Mouse (Mus musculus) ES-Bruce4 (cell line): Measurements from ENCODE around the gene Dicer1. TPM values are rescaled to one million over a fixed set of nuclear protein-coding genes. Genes with fewer than 3 reads are reported as not detected.

Experiments
- H3K27ac ChIP-seq: 2 replicates; pipeline ENCODE4 v1.5.1; 2012; ENCODE audit warnings: low read length, inconsistent platforms; ENCODE audit not compliant: insufficient read depth
- H3K27me3 ChIP-seq: 2 replicates; pipeline ENCODE4 v1.6.1; 2012; ENCODE audit warnings: mild to moderate bottlenecking, low read length, inconsistent platforms; ENCODE audit not compliant: control insufficient read depth, poor library complexity, insufficient read depth, severe bottlenecking
- H3K36me3 ChIP-seq: 2 replicates; pipeline ENCODE4 v1.6.1; 2012; ENCODE audit warnings: inconsistent platforms, mild to moderate bottlenecking, low read length, moderate library complexity; ENCODE audit not compliant: control insufficient read depth, poor library complexity, insufficient read depth, severe bottlenecking
- H3K4me1 ChIP-seq: one replicate; pipeline ENCODE4 v1.8.1; 2011; ENCODE audit warnings: low read length; ENCODE audit not compliant: control insufficient read depth, insufficient read depth
- H3K4me3 ChIP-seq: 2 replicates; pipeline ENCODE4 v1.5.1; 2011; ENCODE audit warnings: low read depth, mild to moderate bottlenecking, low read length
- H3K9ac ChIP-seq: 2 replicates; pipeline ENCODE4 v1.6.1; 2012; ENCODE audit warnings: low read depth, mild to moderate bottlenecking, inconsistent platforms; ENCODE audit not compliant: poor library complexity, severe bottlenecking
- H3K9me3 ChIP-seq: replicated peaks from 2 replicates; pipeline ENCODE4 v1.6.1; 2012; ENCODE audit warnings: mild to moderate bottlenecking, low read length, inconsistent platforms; ENCODE audit not compliant: control insufficient read depth, poor library complexity, insufficient read depth, severe bottlenecking
- CTCF ChIP-seq: IDR thresholded peaks from one replicate; pipeline ENCODE4 v1.8.1; 2011; ENCODE audit warnings: low read depth, low read length
- EP300 ChIP-seq: IDR thresholded peaks from 2 replicates; pipeline ENCODE4 v1.6.1; 2011; ENCODE audit warnings: low read depth, low read length; ENCODE audit not compliant: insufficient read depth
- POLR2A ChIP-seq: IDR thresholded peaks from one replicate; pipeline ENCODE4 v1.8.1; 2011; ENCODE audit warnings: low read length; ENCODE audit not compliant: insufficient read depth
- polyA plus RNA-seq: library from polyadenylated mRNA; stranded (reverse); fragments of >200 nt; gene quantifications from 2 replicates; pipeline ENCODE4 v1.2.4, GENCODE M21; 2011; ENCODE audit warnings: low read depth; ENCODE audit not compliant: missing spikeins, insufficient read depth, insufficient read length

Gene Dicer1
- polyA plus RNA-seq, 1 experiment: 104 TPM

- no peak overlapping the region for H3K9ac ChIP-seq
- TF ChIP-seq POLR2A (no peak), EP300 (no peak)
- H3K36me3 ChIP-seq: no peaks in the 10 kb centered on the region
- no peak overlapping the region for H3K27ac ChIP-seq
- no peaks in the 10 kb centered on the region for H3K27me3 ChIP-seq
- no peaks in the 10 kb centered on the region for H3K9me3 ChIP-seq
- no peaks in the 10 kb centered on the region for H3K4me1 ChIP-seq
- no peak overlapping the region for H3K4me3 ChIP-seq
Observed at GRCm38 (mm10) chr12:104650510-104651260, 101.1 kb downstream of the Dicer1 start.

- no peaks in the 10 kb centered on the region for H3K36me3 ChIP-seq
- no peaks in the 10 kb centered on the region for H3K4me1 ChIP-seq
- no peaks in the 10 kb centered on the region for H3K9me3 ChIP-seq
- TF ChIP-seq EP300 (no peak), POLR2A (no peak), CTCF (no peak)
- H3K27ac ChIP-seq: no peak overlapping the region
- no peak overlapping the region for H3K9ac ChIP-seq
- no peaks in the 10 kb centered on the region for H3K27me3 ChIP-seq
- no peak overlapping the region for H3K4me3 ChIP-seq
Observed at GRCm38 (mm10) chr12:104648366-104648765, 103.4 kb downstream of the Dicer1 start.

- H3K9ac ChIP-seq: no peak overlapping the region
- no peaks in the 10 kb centered on the region for H3K27me3 ChIP-seq
- no peaks in the 10 kb centered on the region for H3K36me3 ChIP-seq
- no peak overlapping the region for H3K4me3 ChIP-seq
- no peak overlapping the region for H3K27ac ChIP-seq
- no peaks in the 10 kb centered on the region for H3K9me3 ChIP-seq
- TF ChIP-seq CTCF: no peak
- no peak for TF ChIP-seq POLR2A
- TF ChIP-seq EP300: no peak
- no peaks in the 10 kb centered on the region for H3K4me1 ChIP-seq
Observed at GRCm38 (mm10) chr12:104642337-104642736, 109.4 kb downstream of the Dicer1 start.

GRCm38 (mm10) chr12:104640934-104641333 is 110.8 kb downstream of the Dicer1 start:
- no peak for TF ChIP-seq CTCF
- no peak for TF ChIP-seq EP300
- TF ChIP-seq POLR2A: no peak
- no peaks in the 10 kb centered on the region for H3K27me3 ChIP-seq
- H3K36me3 ChIP-seq: no peaks in the 10 kb centered on the region
- no peak overlapping the region for H3K27ac ChIP-seq
- H3K4me1 ChIP-seq: no peaks in the 10 kb centered on the region
- H3K4me3 ChIP-seq: no peak overlapping the region
- no peaks in the 10 kb centered on the region for H3K9me3 ChIP-seq
- no peak overlapping the region for H3K9ac ChIP-seq

- H3K9ac ChIP-seq: no peak overlapping the region
- no peaks in the 10 kb centered on the region for H3K9me3 ChIP-seq
- no peaks in the 10 kb centered on the region for H3K36me3 ChIP-seq
- TF ChIP-seq POLR2A (no peak), EP300 (no peak), CTCF (no peak)
- no peak overlapping the region for H3K4me3 ChIP-seq
- H3K4me1 ChIP-seq: no peaks in the 10 kb centered on the region
- no peaks in the 10 kb centered on the region for H3K27me3 ChIP-seq
- no peak overlapping the region for H3K27ac ChIP-seq
Observed at GRCm38 (mm10) chr12:104638156-104638555, 113.6 kb downstream of the Dicer1 start.

Other genes starting within 250 kb of the Dicer1 start
- 11.0 and 14.8 TPM in 2 replicates for gene Clmn, start 113.1 kb upstream of the Dicer1 start, polyA plus RNA-seq